Mouse (Mus musculus): Measurements from ENCODE around the gene E030018B13Rik. TPM values are rescaled to one million over a fixed set of nuclear protein-coding genes. Genes with fewer than 3 reads are reported as not detected.

Gene E030018B13Rik
- total and polyA plus RNA-seq, 3 experiments, result not detected

GRCm38 (mm10) chr7:63910912-63911311 lies 5.7 kb upstream of the E030018B13Rik start:
- TF ChIP-seq CTCF (IDR thresholded peaks at IDR 0.05), result peak; percentile 58
- TF ChIP-seq EP300 (IDR thresholded peaks at IDR 0.05; ENCODE audit: insufficient read depth, low read depth, low read length), result no peak

DNA sequence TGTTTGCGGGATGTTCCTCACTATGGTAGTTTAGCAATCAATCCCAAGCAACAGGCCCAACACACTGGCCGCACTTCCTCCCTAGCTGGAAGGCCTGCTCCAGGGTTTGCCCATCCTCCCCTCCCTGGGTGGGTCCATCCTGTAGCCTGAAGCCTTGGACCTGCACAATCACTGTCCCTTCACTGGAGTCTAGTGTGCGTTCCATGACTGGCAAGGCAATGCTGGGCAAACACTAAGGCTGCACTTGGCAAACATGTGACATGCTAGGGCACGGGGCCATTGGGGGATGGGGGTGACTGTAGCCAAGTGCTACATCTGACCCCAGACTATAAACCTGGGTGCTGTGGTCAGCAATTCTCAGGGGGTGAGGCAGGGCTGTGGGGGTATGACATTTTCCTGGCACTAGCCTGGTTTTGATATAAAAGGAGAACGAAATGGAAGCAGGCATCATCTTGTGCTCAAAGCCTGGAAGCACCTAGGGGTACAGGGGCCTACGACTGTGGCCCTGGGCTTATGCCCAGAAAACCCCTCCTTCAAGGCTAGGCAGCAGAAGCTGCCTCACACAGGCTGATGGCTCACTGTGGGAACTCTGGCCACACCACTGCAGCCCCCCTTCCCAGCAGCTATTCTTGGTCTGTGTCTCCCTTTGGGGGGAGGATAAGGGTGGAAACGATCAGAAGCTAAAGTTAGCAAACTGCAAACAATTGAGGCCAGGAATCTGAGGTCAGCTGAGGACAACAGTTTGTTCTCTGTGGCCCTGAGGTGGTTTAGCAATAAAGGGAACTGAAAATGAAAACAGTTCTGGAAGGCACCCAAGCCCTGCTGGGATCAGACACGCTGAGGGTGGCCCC lies 5.0 kb upstream of the E030018B13Rik start:
- Histone ChIP-seq H3K4me1 (ENCODE audit: control insufficient read depth, insufficient read depth, low read length) (peaks cover 72% of the 10 kb centered on the region), H3K36me3 (ENCODE audit: control insufficient read depth, insufficient read depth, low read length) (peaks cover 42% of the 10 kb centered on the region), H3K4me3 (peak overlapping the region; percentile 29), H3K9ac (ENCODE audit: low read depth, low read length) (peak overlapping the region; percentile 66), H3K79me2 (replicated peaks; ENCODE audit: control insufficient read depth, insufficient read depth, low read length) (peaks cover 3% of the 10 kb centered on the region), H3K27me3 (ENCODE audit: control insufficient read depth, insufficient read depth, low read length) (no peaks in the 10 kb centered on the region), H3K27ac (peak overlapping the region; percentile 97)
- TF ChIP-seq EP300 (IDR thresholded peaks at IDR 0.05; ENCODE audit: insufficient read depth, low read depth, low read length) (peak; percentile 99), POLR2A (IDR thresholded peaks at IDR 0.05; ENCODE audit: insufficient read depth, low read depth, low read length) (peak; percentile 69), CTCF (IDR thresholded peaks at IDR 0.05) (no peak)
- WGBS, result 2% methylated on average over 8 of the region's 8 CpGs
- DNase-seq, result peak; percentile 85 to 91
- intact Hi-C loops (cut with DNase I), result loop anchor here (1.0 to 2.0 kb wide), 2 partner anchors 14 to 25 kb away; no protein-coding TSS in a partner anchor

More at GRCm38 (mm10) chr7:63910912-63911311, 5.7 kb upstream of the E030018B13Rik start:
- Histone ChIP-seq H3K9ac (ENCODE audit: low read depth, low read length) (peak overlapping the region; percentile 66), H3K79me2 (replicated peaks; ENCODE audit: control insufficient read depth, insufficient read depth, low read length) (peaks cover 5% of the 10 kb centered on the region), H3K36me3 (ENCODE audit: control insufficient read depth, insufficient read depth, low read length) (peaks cover 43% of the 10 kb centered on the region), H3K27me3 (ENCODE audit: control insufficient read depth, insufficient read depth, low read length) (no peaks in the 10 kb centered on the region), H3K27ac (peak overlapping the region; percentile 97), H3K4me3 (no peak overlapping the region), H3K4me1 (ENCODE audit: control insufficient read depth, insufficient read depth, low read length) (peaks cover 70% of the 10 kb centered on the region)
- intact Hi-C loops (cut with DNase I), result loop anchor here (1.0 kb wide), 1 partner anchor 14 kb away; no protein-coding TSS in a partner anchor
- DNase-seq, result peak in 1 of 2 experiments; percentile 79
- 14% methylated on average over 4 of the region's 4 CpGs for WGBS

DNA sequence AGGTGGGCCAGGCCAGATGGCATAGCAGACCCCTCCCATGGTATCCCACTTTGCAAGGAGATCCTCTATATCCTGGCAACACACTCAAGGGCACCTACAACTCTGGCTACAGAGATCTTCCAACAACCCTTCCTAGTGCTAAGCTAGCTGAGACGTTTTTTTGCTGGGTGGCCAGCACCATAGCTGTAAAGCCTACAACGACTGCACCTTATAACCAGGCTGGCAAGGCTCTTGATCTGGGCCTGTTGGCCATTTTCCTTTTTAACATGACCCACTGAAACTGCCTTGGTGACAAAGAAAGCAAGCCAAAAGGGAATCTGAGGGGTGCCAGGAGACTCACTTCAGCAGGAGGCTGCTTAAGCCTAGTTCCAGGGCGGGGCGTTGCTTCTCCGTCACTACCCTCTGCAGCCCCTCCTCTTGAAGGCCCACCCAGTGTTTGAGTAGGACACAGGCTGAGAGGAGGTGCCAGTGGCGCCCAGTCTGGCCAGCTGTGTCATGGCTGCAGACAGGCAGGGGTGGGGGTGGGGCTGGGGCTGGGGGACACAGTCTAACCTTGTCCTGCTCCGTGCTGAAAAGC lies 4.3 kb upstream of the E030018B13Rik start:
- Histone ChIP-seq H3K4me1 (ENCODE audit: control insufficient read depth, insufficient read depth, low read length) (peaks cover 76% of the 10 kb centered on the region), H3K27ac (peak overlapping the region; percentile 97), H3K4me3 (peak overlapping the region; percentile 11; the same call in 1 of the 2 replicates), H3K27me3 (ENCODE audit: control insufficient read depth, insufficient read depth, low read length) (no peaks in the 10 kb centered on the region), H3K79me2 (replicated peaks; ENCODE audit: control insufficient read depth, insufficient read depth, low read length) (peaks cover 3% of the 10 kb centered on the region), H3K9ac (ENCODE audit: low read depth, low read length) (peak overlapping the region; percentile 53), H3K36me3 (ENCODE audit: control insufficient read depth, insufficient read depth, low read length) (peaks cover 44% of the 10 kb centered on the region)
- DNase-seq, result peak; percentile 81 to 84
- WGBS, result 7% methylated on average over 7 of the region's 7 CpGs
- TF ChIP-seq CTCF (IDR thresholded peaks at IDR 0.05), result no peak
- TF ChIP-seq POLR2A (IDR thresholded peaks at IDR 0.05; ENCODE audit: insufficient read depth, low read depth, low read length), result peak; percentile 49
- intact Hi-C loops (cut with DNase I), result loop anchor here (2.0 kb wide), 1 partner anchor 24 kb away; no protein-coding TSS in a partner anchor

- H3K4me3 ChIP-seq, result no peak overlapping the region
- intact Hi-C loops (cut with DNase I), result loop anchor here (2.0 kb wide), 1 partner anchor 24 kb away; no protein-coding TSS in a partner anchor
- H3K36me3 ChIP-seq (ENCODE audit: control insufficient read depth, insufficient read depth, low read length), result peaks cover 40% of the 10 kb centered on the region
- H3K27me3 ChIP-seq (ENCODE audit: control insufficient read depth, insufficient read depth, low read length), result no peaks in the 10 kb centered on the region
- H3K27ac ChIP-seq, result peak overlapping the region; percentile 97
- 63% methylated on average over 12 of the region's 12 CpGs for WGBS
- DNase-seq, result no peak
- TF ChIP-seq CTCF (IDR thresholded peaks at IDR 0.05) (peak; percentile 44), POLR2A (IDR thresholded peaks at IDR 0.05; ENCODE audit: insufficient read depth, low read depth, low read length) (no peak)
- H3K9ac ChIP-seq (ENCODE audit: low read depth, low read length), result no peak overlapping the region
- H3K79me2 ChIP-seq (replicated peaks; ENCODE audit: control insufficient read depth, insufficient read depth, low read length), result peaks cover 3% of the 10 kb centered on the region
- H3K4me1 ChIP-seq (ENCODE audit: control insufficient read depth, insufficient read depth, low read length), result peaks cover 78% of the 10 kb centered on the region
Measured at GRCm38 (mm10) chr7:63912924-63913723, 3.5 kb upstream of the E030018B13Rik start.

DNA sequence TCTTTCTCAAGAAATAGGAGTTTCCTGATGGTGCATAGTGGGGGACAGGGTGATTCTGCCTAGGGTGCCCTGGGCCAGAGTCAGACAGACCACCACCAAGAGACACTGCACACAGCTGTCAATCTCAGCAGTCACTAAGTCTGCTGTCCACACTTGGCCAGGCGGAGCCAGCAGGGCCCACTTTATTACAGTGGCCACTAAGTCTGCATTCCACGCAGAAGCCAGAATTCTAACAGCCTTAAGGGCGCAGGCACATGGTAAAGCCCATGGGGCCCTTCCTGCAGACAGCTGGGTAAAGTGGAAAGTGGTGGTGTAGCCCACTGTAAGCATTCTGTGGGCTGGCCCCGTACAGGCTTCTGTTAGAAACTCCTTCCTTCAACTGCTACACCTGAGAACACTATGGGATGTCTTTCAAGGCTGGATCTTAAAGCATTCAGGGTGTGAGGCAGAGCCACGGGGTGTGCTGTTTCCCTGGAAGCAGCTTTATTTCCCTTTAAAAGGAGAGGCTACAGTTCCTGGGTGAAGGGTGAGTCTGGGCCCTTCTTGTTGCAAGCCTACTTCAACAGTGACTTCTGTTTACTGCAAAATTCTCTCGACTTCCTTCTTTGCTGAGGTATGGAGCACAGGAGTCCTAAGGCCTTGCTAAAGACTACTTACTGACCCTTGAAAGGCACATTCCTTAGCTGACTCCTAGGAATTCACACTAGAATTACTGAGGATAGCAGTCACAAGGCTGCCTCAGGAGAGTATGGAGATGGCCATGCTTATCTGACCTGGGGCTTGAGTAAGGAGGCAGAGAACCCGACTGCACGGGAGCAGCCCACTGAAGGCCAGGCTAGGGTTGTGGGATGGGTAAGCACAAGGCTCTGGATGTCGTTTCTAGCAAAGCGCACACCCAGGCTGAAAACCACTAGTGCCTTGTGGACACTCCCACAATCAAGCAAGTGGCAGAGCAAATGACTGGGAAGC lies 2.6 kb upstream of the E030018B13Rik start:
- TF ChIP-seq POLR2A (IDR thresholded peaks at IDR 0.05; ENCODE audit: insufficient read depth, low read depth, low read length), result no peak
- TF ChIP-seq CTCF (IDR thresholded peaks at IDR 0.05), result no peak
- TF ChIP-seq EP300 (IDR thresholded peaks at IDR 0.05; ENCODE audit: insufficient read depth, low read depth, low read length), result no peak
- H3K9ac ChIP-seq (ENCODE audit: low read depth, low read length), result peak overlapping the region; percentile 30
- DNase-seq, result peak in 1 of 2 experiments; percentile 51
- peak overlapping the region; percentile 97 for H3K27ac ChIP-seq
- peaks cover 39% of the 10 kb centered on the region for H3K36me3 ChIP-seq (ENCODE audit: control insufficient read depth, insufficient read depth, low read length)
- intact Hi-C loops (cut with DNase I), result loop anchor here (2.0 kb wide), 1 partner anchor 23 kb away; no protein-coding TSS in a partner anchor
- H3K4me3 ChIP-seq, result no peak overlapping the region
- H3K27me3 ChIP-seq (ENCODE audit: control insufficient read depth, insufficient read depth, low read length), result no peaks in the 10 kb centered on the region
- peaks cover 3% of the 10 kb centered on the region for H3K79me2 ChIP-seq (replicated peaks; ENCODE audit: control insufficient read depth, insufficient read depth, low read length)
- 43% methylated on average over 10 of the region's 10 CpGs for WGBS
- peaks cover 79% of the 10 kb centered on the region for H3K4me1 ChIP-seq (ENCODE audit: control insufficient read depth, insufficient read depth, low read length)

Data from heart, adult 2 months (tissue).